Mouse (Mus musculus) myocyte (in vitro differentiated cells): ENCODE data around the gene Gm10974.

Experiments
- CEBPB ChIP-seq: IDR thresholded peaks from 2 replicates; pipeline ENCODE4 v1.6.1; 2011; ENCODE audit warnings: mild to moderate bottlenecking, moderate library complexity; ENCODE audit not compliant: poor library complexity, insufficient read depth, severe bottlenecking
- E2F4 ChIP-seq: IDR thresholded peaks from one replicate; pipeline ENCODE4 v1.6.1; 2011; ENCODE audit warnings: mild to moderate bottlenecking, control low read depth, moderate library complexity; ENCODE audit not compliant: insufficient read depth
- MAX ChIP-seq: IDR thresholded peaks from one replicate; pipeline ENCODE4 v1.6.1; 2011; ENCODE audit warnings: low read depth, mild to moderate bottlenecking, control low read depth
- MYOG ChIP-seq, 3 experiments: IDR thresholded peaks; one replicate each; pipeline ENCODE4 v1.6.1; 2011; ENCODE audit warnings: control low read depth in 2 of 3, low read depth in 2 of 3, mild to moderate bottlenecking in 2 of 3; ENCODE audit not compliant: insufficient read length in 2 of 3, control insufficient read depth in 1 of 3, insufficient read depth in 1 of 3
- POLR2A ChIP-seq: IDR thresholded peaks from one replicate; pipeline ENCODE4 v1.6.1; 2011; ENCODE audit warnings: low read depth, mild to moderate bottlenecking, control low read depth, moderate library complexity; ENCODE audit not compliant: insufficient read length
- POLR2AphosphoS2 ChIP-seq: IDR thresholded peaks from one replicate; pipeline ENCODE4 v1.6.1; 2011; ENCODE audit warnings: low read depth, control low read depth; ENCODE audit not compliant: insufficient read length
- TCF12 ChIP-seq: IDR thresholded peaks from one replicate; pipeline ENCODE4 v1.6.1; 2011; ENCODE audit warnings: mild to moderate bottlenecking, control low read depth; ENCODE audit not compliant: poor library complexity, insufficient read depth, severe bottlenecking
- TCF3 ChIP-seq: IDR thresholded peaks from one replicate; pipeline ENCODE4 v1.6.1; 2011; ENCODE audit warnings: low read depth, control low read depth; ENCODE audit not compliant: insufficient read length
- USF1 ChIP-seq: IDR thresholded peaks from one replicate; pipeline ENCODE4 v1.6.1; 2011; ENCODE audit warnings: low read depth, mild to moderate bottlenecking, control low read depth, moderate library complexity

- TF ChIP-seq POLR2A: no peak
- TF ChIP-seq USF1: peak; percentile 75
- no peak for TF ChIP-seq MYOG (IDR thresholded peaks at IDR 0.05; ENCODE audit: control insufficient read depth in 1 of 3, insufficient read depth in 1 of 3, insufficient read length in 2 of 3, low read depth in 2 of 3)
- no peak for TF ChIP-seq TCF12
- TF ChIP-seq CEBPB: no peak
- TF ChIP-seq POLR2AphosphoS2: no peak
- TF ChIP-seq TCF3: no peak
- TF ChIP-seq MAX: no peak
- no peak for TF ChIP-seq E2F4
Observed at GRCm38 (mm10) chr7:66369934-66370445, 4.3 kb downstream of the Gm10974 start.
